Mouse (Mus musculus): Measurements from ENCODE around the gene Dgki. TPM values are rescaled to one million over a fixed set of nuclear protein-coding genes. Genes with fewer than 3 reads are reported as not detected.

Gene Dgki
- total RNA-seq, 1 experiment = 0.94 TPM

GRCm38 (mm10) chr6:37142991-37143866 is 156.8 kb downstream of the Dgki start:
- in situ Hi-C loops (cut with MboI; ENCODE audit: low sequenced_read_pairs in 2 of 2, unreplicated experiment in 2 of 2) = no loop called here
- Histone ChIP-seq H3K4me3 (ENCODE audit: insufficient read depth in 1 of 2, low read depth in 1 of 2, low read length in 2 of 2, poor library complexity in 1 of 2, severe bottlenecking in 1 of 2) (no peak overlapping the region), H3K36me3 (ENCODE audit: control insufficient read depth, insufficient read depth, low read length, poor library complexity, severe bottlenecking) (no peaks in the 10 kb centered on the region; the same call in 1 of the 2 replicates), H3K9me3 (ENCODE audit: control insufficient read depth, insufficient read depth, low read depth, low read length) (no peaks in the 10 kb centered on the region), H3K9ac (ENCODE audit: insufficient read depth, low read depth, low read length, poor library complexity, severe bottlenecking) (no peak overlapping the region), H3K4me1 (ENCODE audit: control insufficient read depth in 2 of 2, insufficient read depth in 2 of 2, low read length in 2 of 2, poor library complexity in 1 of 2) (no peaks in the 10 kb centered on the region; a peak in 1 of 4 replicates), H3K27ac (ENCODE audit: insufficient read depth, low read depth, low read length, poor library complexity, severe bottlenecking) (no peak overlapping the region)
- TF ChIP-seq HCFC1 (IDR thresholded peaks at IDR 0.05; ENCODE audit: borderline replicate concordance, insufficient read depth, low read length) = no peak
- TF ChIP-seq ZC3H11A (IDR thresholded peaks at IDR 0.05; ENCODE audit: borderline replicate concordance, low read depth, low read length) = no peak
- no peak for TF ChIP-seq ZNF384 (IDR thresholded peaks at IDR 0.05; ENCODE audit: low read depth, low read length)
- TF ChIP-seq MAFK (IDR thresholded peaks at IDR 0.05; ENCODE audit: insufficient read depth, low read depth, low read length) = no peak
- no peak for TF ChIP-seq CHD2 (IDR thresholded peaks at IDR 0.05; ENCODE audit: low read depth, low read length)
- DNase-seq (ENCODE audit: low read depth, low spot score) = no peak

DNA sequence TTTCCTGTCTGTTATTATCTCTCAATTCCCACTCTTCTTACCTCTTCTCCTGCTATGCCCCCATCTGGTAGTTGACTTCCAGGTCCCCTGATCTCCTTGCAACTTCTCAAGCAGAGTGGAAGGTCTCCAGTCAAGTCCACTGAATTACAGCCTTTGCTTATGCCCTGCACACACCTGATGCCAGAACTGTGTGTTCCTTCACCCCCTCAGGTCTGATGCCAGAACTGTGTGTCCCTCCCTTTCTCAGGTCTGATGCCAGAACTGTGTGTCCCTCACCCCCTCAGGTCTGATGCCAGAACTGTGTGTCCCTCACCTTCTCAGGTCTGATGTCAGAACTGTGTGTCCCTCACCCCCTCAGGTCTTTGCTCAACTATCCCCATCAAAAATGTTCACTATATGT is 161.2 kb downstream of the Dgki start:
- Histone ChIP-seq H3K27ac (ENCODE audit: insufficient read depth, low read depth, low read length, poor library complexity, severe bottlenecking) (no peak overlapping the region), H3K4me3 (ENCODE audit: insufficient read depth in 1 of 2, low read depth in 1 of 2, low read length in 2 of 2, poor library complexity in 1 of 2, severe bottlenecking in 1 of 2) (no peak overlapping the region), H3K9ac (ENCODE audit: insufficient read depth, low read depth, low read length, poor library complexity, severe bottlenecking) (no peak overlapping the region), H3K4me1 (ENCODE audit: control insufficient read depth in 2 of 2, insufficient read depth in 2 of 2, low read length in 2 of 2, poor library complexity in 1 of 2) (no peaks in the 10 kb centered on the region), H3K36me3 (ENCODE audit: control insufficient read depth, insufficient read depth, low read length, poor library complexity, severe bottlenecking) (no peaks in the 10 kb centered on the region), H3K9me3 (ENCODE audit: control insufficient read depth, insufficient read depth, low read depth, low read length) (no peaks in the 10 kb centered on the region)
- DNase-seq (ENCODE audit: low read depth, low spot score) = no peak
- in situ Hi-C loops (cut with MboI; ENCODE audit: low sequenced_read_pairs in 2 of 2, unreplicated experiment in 2 of 2) = no loop called here
- TF ChIP-seq HCFC1 (IDR thresholded peaks at IDR 0.05; ENCODE audit: borderline replicate concordance, insufficient read depth, low read length) (no peak), ZC3H11A (IDR thresholded peaks at IDR 0.05; ENCODE audit: borderline replicate concordance, low read depth, low read length) (no peak), ZNF384 (IDR thresholded peaks at IDR 0.05; ENCODE audit: low read depth, low read length) (no peak), MAFK (IDR thresholded peaks at IDR 0.05; ENCODE audit: insufficient read depth, low read depth, low read length) (no peak), CHD2 (IDR thresholded peaks at IDR 0.05; ENCODE audit: low read depth, low read length) (no peak)

DNA sequence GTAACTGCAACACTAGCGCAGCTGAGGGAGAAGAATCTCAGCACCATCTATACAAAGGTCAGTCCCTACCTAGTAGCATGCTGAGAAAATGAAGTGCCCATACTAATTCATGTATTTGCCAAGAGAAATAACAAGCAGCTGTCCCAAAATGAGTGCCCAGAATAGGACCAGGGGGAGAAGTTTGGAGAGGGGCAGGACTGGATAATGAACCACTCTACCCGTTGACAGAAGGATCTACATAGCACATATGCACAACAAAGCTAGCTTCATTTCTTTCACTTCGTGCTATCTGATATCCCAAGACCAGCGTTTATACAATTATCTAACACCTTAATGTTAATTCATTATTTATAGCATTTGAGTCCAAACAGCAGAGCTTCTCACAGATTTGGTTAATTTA is 168.7 kb downstream of the Dgki start:
- Histone ChIP-seq H3K9me3 (ENCODE audit: control insufficient read depth, insufficient read depth, low read depth, low read length) (no peaks in the 10 kb centered on the region), H3K36me3 (ENCODE audit: control insufficient read depth, insufficient read depth, low read length, poor library complexity, severe bottlenecking) (no peaks in the 10 kb centered on the region), H3K4me3 (ENCODE audit: insufficient read depth in 1 of 2, low read depth in 1 of 2, low read length in 2 of 2, poor library complexity in 1 of 2, severe bottlenecking in 1 of 2) (no peak overlapping the region), H3K27ac (ENCODE audit: insufficient read depth, low read depth, low read length, poor library complexity, severe bottlenecking) (no peak overlapping the region), H3K9ac (ENCODE audit: insufficient read depth, low read depth, low read length, poor library complexity, severe bottlenecking) (no peak overlapping the region), H3K4me1 (ENCODE audit: control insufficient read depth in 2 of 2, insufficient read depth in 2 of 2, low read length in 2 of 2, poor library complexity in 1 of 2) (no peaks in the 10 kb centered on the region)
- TF ChIP-seq CHD2 (IDR thresholded peaks at IDR 0.05; ENCODE audit: low read depth, low read length) = no peak
- TF ChIP-seq MAFK (IDR thresholded peaks at IDR 0.05; ENCODE audit: insufficient read depth, low read depth, low read length) = no peak
- TF ChIP-seq ZNF384 (IDR thresholded peaks at IDR 0.05; ENCODE audit: low read depth, low read length) = no peak
- TF ChIP-seq ZC3H11A (IDR thresholded peaks at IDR 0.05; ENCODE audit: borderline replicate concordance, low read depth, low read length) = no peak
- TF ChIP-seq HCFC1 (IDR thresholded peaks at IDR 0.05; ENCODE audit: borderline replicate concordance, insufficient read depth, low read length) = no peak
- no peak for DNase-seq (ENCODE audit: low read depth, low spot score)
- in situ Hi-C loops (cut with MboI; ENCODE audit: low sequenced_read_pairs in 2 of 2, unreplicated experiment in 2 of 2) = no loop called here

- Histone ChIP-seq H3K27ac (ENCODE audit: insufficient read depth, low read depth, low read length, poor library complexity, severe bottlenecking) (no peak overlapping the region), H3K4me3 (ENCODE audit: insufficient read depth in 1 of 2, low read depth in 1 of 2, low read length in 2 of 2, poor library complexity in 1 of 2, severe bottlenecking in 1 of 2) (no peak overlapping the region), H3K9ac (ENCODE audit: insufficient read depth, low read depth, low read length, poor library complexity, severe bottlenecking) (no peak overlapping the region), H3K4me1 (ENCODE audit: control insufficient read depth in 2 of 2, insufficient read depth in 2 of 2, low read length in 2 of 2, poor library complexity in 1 of 2) (peaks cover 0 to 5% of the 10 kb centered on the region in 2 experiments; a peak in 2 of 4 replicates), H3K36me3 (ENCODE audit: control insufficient read depth, insufficient read depth, low read length, poor library complexity, severe bottlenecking) (no peaks in the 10 kb centered on the region), H3K9me3 (ENCODE audit: control insufficient read depth, insufficient read depth, low read depth, low read length) (no peaks in the 10 kb centered on the region)
- DNase-seq (ENCODE audit: low read depth, low spot score) = no peak
- TF ChIP-seq ZNF384 (IDR thresholded peaks at IDR 0.05; ENCODE audit: low read depth, low read length) (no peak), MAFK (IDR thresholded peaks at IDR 0.05; ENCODE audit: insufficient read depth, low read depth, low read length) (no peak), ZC3H11A (IDR thresholded peaks at IDR 0.05; ENCODE audit: borderline replicate concordance, low read depth, low read length) (no peak), HCFC1 (IDR thresholded peaks at IDR 0.05; ENCODE audit: borderline replicate concordance, insufficient read depth, low read length) (no peak), CHD2 (IDR thresholded peaks at IDR 0.05; ENCODE audit: low read depth, low read length) (no peak)
- in situ Hi-C loops (cut with MboI; ENCODE audit: low sequenced_read_pairs in 2 of 2, unreplicated experiment in 2 of 2) = no loop called here
These were observed 179.4 kb downstream of the Dgki start for GRCm38 (mm10) chr6:37120417-37121154.

All from ES-E14 (cell line).